Mouse (Mus musculus) G1E (cell line): ENCODE results near the gene Tdrd9.

Experiments used
- CTCF ChIP-seq: IDR thresholded peaks from 2 replicates; pipeline ENCODE4 v1.5.1; 2012; ENCODE audit warnings: low read depth, low read length, inconsistent platforms, mixed read lengths
- GATA1 ChIP-seq: IDR thresholded peaks from 2 replicates; pipeline ENCODE4 v1.6.1; 2012; ENCODE audit warnings: borderline replicate concordance, low read length, inconsistent platforms, mixed read lengths
- GATA2 ChIP-seq: IDR thresholded peaks from 2 replicates; pipeline ENCODE4 v1.6.1; 2012; ENCODE audit warnings: low read depth, low read length, inconsistent platforms, borderline replicate concordance
- POLR2AphosphoS5 ChIP-seq: IDR thresholded peaks from 2 replicates; pipeline ENCODE4 v1.6.1; 2012; ENCODE audit warnings: low read depth, low read length, inconsistent platforms; ENCODE audit not compliant: insufficient replicate concordance
- TAL1 ChIP-seq: conservative IDR thresholded peaks from 2 replicates; pipeline ENCODE4 v1.6.1; 2012; ENCODE audit warnings: low read depth, low read length, inconsistent platforms, mixed read lengths

DNA sequence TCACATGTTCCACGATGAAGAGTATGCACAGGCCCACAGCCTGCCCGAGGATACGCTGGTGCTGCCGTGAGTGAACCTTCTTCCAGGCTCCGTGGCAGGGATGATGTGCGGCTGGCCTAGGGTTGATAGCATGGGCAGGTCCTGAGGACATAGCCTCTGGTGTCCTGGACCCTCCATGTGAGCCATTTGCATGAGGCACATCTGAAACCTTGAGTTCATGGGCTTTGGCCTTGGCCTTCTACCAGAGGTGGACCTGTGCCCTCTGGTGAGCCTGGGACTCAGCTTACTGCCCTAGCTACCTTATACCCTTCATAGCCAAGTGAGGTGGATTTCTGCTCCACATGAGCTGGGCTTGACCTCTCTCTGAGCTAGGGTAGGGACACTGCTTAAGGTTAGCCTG, 140.9 kb downstream of the Tdrd9 start:
- no peak for TF ChIP-seq CTCF
- TF ChIP-seq POLR2AphosphoS5, result no peak; the same call in 1 of the 2 replicates
- TF ChIP-seq GATA1, result no peak
- TF ChIP-seq TAL1, result no peak
- TF ChIP-seq GATA2, result no peak
